Mouse (Mus musculus): ENCODE measurements around the gene Sebox. TPM values are rescaled to one million over a fixed set of nuclear protein-coding genes. Genes with fewer than 3 reads are reported as not detected.

The Sebox gene
- polyA plus RNA-seq, 1 experiment from 2014 or later: 0.09 TPM

- H3K27ac ChIP-seq: peak overlapping the region; percentile 90
- peak overlapping the region; percentile 94 for H3K4me2 ChIP-seq
- DNase-seq (no peak), ATAC-seq (ENCODE audit: low read depth) (no peak; the same call in 1 of the 2 replicates)
- under 1% methylated on average over 14 of the region's 14 CpGs for WGBS (ENCODE audit: insufficient replicate concordance)
- H3K9ac ChIP-seq: peak overlapping the region; percentile 94
- no peaks in the 10 kb centered on the region for H3K27me3 ChIP-seq
- peak overlapping the region; percentile 85 for H3K4me3 ChIP-seq (replicated peaks)
- H3K4me1 ChIP-seq (replicated peaks): peaks cover 43% of the 10 kb centered on the region
- H3K36me3 ChIP-seq: peaks cover 25% of the 10 kb centered on the region
- no peaks in the 10 kb centered on the region for H3K9me3 ChIP-seq (replicated peaks)
Observed at GRCm38 (mm10) chr11:78536690-78537084, 33.4 kb downstream of the Sebox start.

DNA sequence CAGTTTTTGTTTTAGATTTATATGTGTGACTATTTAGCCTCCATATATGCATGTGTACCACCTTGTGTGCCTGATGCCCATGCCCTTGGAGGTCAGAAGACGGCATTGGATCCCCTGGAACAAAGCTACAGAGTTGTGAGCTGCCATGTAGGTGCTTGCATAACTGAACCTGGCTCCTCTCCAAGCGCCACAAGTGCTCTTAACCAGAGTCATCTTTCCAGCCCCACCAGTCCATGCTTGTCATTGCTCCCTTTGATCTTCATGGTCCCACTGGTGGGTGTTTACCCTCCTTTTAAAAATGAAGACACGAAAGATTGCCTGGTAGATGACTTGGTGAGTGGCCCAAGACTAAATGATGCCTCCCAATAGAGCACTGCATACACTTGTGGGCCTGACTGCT is 37.1 kb downstream of the Sebox start:
- peak overlapping the region; percentile 27; the same call in 1 of the 2 replicates for H3K27ac ChIP-seq
- no peaks in the 10 kb centered on the region for H3K27me3 ChIP-seq
- H3K36me3 ChIP-seq: peaks cover 55% of the 10 kb centered on the region
- 76% methylated on average over 3 of the region's 3 CpGs for WGBS (ENCODE audit: insufficient replicate concordance)
- no peak overlapping the region for H3K9ac ChIP-seq
- DNase-seq (no peak), ATAC-seq (ENCODE audit: low read depth) (no peak)
- H3K4me2 ChIP-seq: no peak overlapping the region
- H3K4me1 ChIP-seq (replicated peaks): peaks cover 40% of the 10 kb centered on the region
- H3K4me3 ChIP-seq (replicated peaks): no peak overlapping the region
- no peaks in the 10 kb centered on the region for H3K9me3 ChIP-seq (replicated peaks)

DNA sequence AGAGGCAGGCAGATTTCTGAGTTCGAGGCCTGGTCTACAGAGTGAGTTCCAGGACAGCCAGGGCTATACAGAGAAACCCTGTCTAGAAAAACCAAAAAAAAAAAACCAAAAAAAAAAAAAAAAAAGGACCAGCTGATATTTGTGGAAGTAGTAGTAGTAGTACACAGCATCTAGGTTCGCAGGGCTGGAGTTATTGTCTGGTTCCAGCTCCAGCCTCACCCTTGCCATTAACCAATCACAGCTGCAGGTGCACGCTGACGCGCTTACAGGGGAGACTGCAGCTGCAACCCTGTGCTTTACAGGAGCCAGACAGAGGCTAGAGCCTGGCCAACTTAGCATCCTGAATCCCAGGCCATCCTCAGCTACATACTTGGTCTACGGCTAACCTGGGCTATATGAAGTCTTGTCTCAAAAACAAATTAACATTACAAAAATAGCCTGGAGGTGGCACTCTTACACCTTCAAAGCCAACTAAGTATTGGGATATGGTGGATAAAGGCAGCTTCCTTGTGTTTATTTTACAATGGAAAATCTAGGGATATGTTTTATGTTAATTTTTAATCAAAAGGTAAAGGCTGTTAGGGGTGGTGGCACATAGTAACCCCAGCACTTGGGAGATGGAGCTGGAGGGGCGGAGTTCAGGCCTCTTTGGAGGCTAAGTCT is 41.3 kb downstream of the Sebox start:
- DNase-seq (no peak), ATAC-seq (ENCODE audit: low read depth) (no peak)
- peaks cover 49% of the 10 kb centered on the region for H3K4me1 ChIP-seq (replicated peaks)
- no peak overlapping the region for H3K27ac ChIP-seq
- 85% methylated on average over 7 of the region's 7 CpGs for WGBS (ENCODE audit: insufficient replicate concordance)
- no peak overlapping the region for H3K4me3 ChIP-seq (replicated peaks)
- H3K27me3 ChIP-seq: no peaks in the 10 kb centered on the region
- H3K9ac ChIP-seq: no peak overlapping the region
- H3K4me2 ChIP-seq: no peak overlapping the region
- no peaks in the 10 kb centered on the region for H3K9me3 ChIP-seq (replicated peaks)
- H3K36me3 ChIP-seq: peaks cover 53% of the 10 kb centered on the region

GRCm38 (mm10) chr11:78545181-78545580 is 41.9 kb downstream of the Sebox start:
- H3K4me1 ChIP-seq (replicated peaks): peaks cover 55% of the 10 kb centered on the region
- H3K36me3 ChIP-seq: peaks cover 47% of the 10 kb centered on the region
- no peak for DNase-seq
- H3K9me3 ChIP-seq (replicated peaks): no peaks in the 10 kb centered on the region
- WGBS (ENCODE audit: insufficient replicate concordance): 35% methylated on average over 8 of the region's 8 CpGs
- H3K4me3 ChIP-seq (replicated peaks): no peak overlapping the region
- H3K27ac ChIP-seq: no peak overlapping the region
- no peak for ATAC-seq (ENCODE audit: low read depth)
- no peaks in the 10 kb centered on the region for H3K27me3 ChIP-seq
- no peak overlapping the region for H3K9ac ChIP-seq
- no peak overlapping the region for H3K4me2 ChIP-seq

DNA sequence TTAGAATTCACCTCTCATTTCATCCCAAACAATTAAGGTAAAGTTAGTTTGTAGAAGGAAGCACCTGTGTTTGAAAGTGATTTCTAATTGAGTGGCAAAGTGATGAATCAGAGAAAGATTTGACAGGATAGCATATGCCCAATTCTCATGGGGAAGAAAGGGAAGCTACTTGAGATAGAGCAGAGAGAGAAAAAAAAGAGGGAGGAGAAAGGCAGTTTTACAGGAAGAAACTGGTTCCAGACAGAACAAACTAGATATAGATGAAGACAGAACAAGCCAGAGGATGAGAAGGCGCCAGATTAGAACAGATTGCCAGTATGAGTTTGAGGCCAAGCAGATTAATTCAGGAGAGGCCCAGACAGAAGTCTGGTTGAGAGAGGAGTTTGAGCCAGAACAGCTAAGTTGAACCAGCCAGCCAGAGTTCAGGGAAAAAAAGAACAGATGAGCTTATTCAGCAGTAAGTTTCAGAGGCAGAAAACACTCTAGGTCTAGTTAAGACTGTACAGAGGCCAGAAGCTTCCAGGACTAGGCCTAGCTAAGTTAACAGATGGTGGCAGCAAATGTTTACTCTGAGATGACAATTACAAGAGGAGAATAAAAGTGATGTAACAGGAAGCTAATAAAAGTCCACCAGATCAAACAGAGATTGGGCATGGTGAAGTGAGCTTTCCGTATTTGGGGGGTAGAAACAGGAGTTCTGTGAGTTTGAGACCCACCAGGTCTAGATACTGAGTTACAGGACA is 44.6 kb downstream of the Sebox start:
- no peak overlapping the region for H3K27ac ChIP-seq
- H3K4me1 ChIP-seq (replicated peaks): peaks cover 57% of the 10 kb centered on the region
- H3K4me2 ChIP-seq: peak overlapping the region; percentile 91
- H3K9ac ChIP-seq: 0 out of 2 replicates have a peak overlapping the region, but pooled peaks have one; percentile 87
- no peaks in the 10 kb centered on the region for H3K9me3 ChIP-seq (replicated peaks)
- peaks cover 22% of the 10 kb centered on the region for H3K36me3 ChIP-seq
- H3K27me3 ChIP-seq: no peaks in the 10 kb centered on the region
- DNase-seq (no peak), ATAC-seq (ENCODE audit: low read depth) (no peak)
- H3K4me3 ChIP-seq (replicated peaks): no peak overlapping the region
- 59% methylated on average over 2 of the region's 2 CpGs for WGBS (ENCODE audit: insufficient replicate concordance)

- DNase-seq (no peak), ATAC-seq (ENCODE audit: low read depth) (no peak)
- Histone ChIP-seq H3K27ac (peak overlapping the region; percentile 83), H3K9me3 (replicated peaks) (0 out of 2 replicates have a peak, but pooled peaks cover 4% of the 10 kb centered on the region), H3K4me1 (replicated peaks) (peaks cover 56% of the 10 kb centered on the region), H3K36me3 (0 out of 2 replicates have a peak, but pooled peaks cover 9% of the 10 kb centered on the region), H3K9ac (peak overlapping the region; percentile 87), H3K4me2 (peak overlapping the region; percentile 91), H3K27me3 (no peaks in the 10 kb centered on the region), H3K4me3 (replicated peaks) (peak overlapping the region; percentile 82)
- WGBS (ENCODE audit: insufficient replicate concordance): 5% methylated on average over 5 of the region's 5 CpGs
Observed at GRCm38 (mm10) chr11:78549491-78549987, 46.3 kb downstream of the Sebox start.

DNA sequence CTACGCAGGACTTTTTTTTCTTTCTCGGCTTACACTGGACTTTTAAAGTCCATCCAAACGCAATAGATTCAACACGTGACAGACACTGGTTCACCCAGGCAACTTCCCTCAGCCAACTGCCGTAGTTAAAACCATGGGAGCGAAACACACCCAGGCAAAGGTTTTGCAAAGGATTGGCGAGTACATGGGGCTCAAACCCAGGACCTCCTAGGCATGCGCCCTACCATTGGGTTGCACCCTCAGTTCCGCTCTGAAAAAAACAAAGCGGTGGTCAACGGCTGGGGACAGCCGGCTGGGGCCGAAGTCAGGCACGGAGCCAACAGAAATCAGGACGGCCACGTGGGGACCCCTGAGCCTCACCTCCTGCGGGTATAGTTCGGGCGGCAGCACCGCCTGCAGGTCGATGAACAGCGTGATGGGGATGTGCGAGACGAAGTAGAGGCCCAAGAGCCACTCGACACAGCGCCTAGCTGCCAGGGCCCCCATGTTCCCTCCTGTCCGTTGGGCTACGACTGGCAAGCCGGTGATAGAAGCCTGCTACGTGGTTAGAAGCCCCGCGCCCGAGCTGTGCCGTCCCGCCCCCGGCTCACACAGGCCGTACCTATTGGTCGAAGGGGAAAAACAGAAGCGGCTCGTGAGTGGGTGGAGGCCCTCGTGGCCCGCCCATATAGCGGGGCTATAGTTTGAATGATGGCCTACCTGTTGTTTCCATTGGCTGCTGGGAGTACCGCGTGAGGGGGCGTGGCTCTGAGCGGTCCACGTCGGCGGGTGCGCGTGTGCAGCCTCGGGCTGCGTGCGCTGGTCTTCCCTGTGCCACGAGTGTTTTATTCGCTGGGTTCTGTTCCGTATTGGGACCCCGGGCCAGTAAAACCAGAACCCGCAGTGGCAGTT is 47.2 kb downstream of the Sebox start, which contains the start of gene Tmem97:
Tmem97 (minus strand) TSS at position 610 of the 891 bp plus-strand sequence.
- peak within 1 kb of the TSS; percentile 87 for H3K9ac ChIP-seq
- ATAC-seq (ENCODE audit: low read depth): peak; percentile 100

GRCm38 (mm10) chr11:78551059-78551398 is 47.8 kb downstream of the Sebox start:
- H3K27ac ChIP-seq: peak overlapping the region; percentile 6; the same call in 1 of the 2 replicates
- WGBS (ENCODE audit: insufficient replicate concordance): 25% methylated on average over 6 of the region's 6 CpGs

More for the DNA sequence above, 47.2 kb downstream of the Sebox start, which contains the start of gene Tmem97:
- Histone ChIP-seq H3K36me3 (0 out of 2 replicates have a peak, but pooled peaks cover 2% of the 10 kb centered on the region), H3K27me3 (no peaks in the 10 kb centered on the region), H3K4me3 (replicated peaks) (peak within 1 kb of the TSS; percentile 82), H3K4me1 (replicated peaks) (peaks cover 55% of the 10 kb centered on the region), H3K27ac (peak within 1 kb of the TSS; percentile 83), H3K9me3 (replicated peaks) (0 out of 2 replicates have a peak, but pooled peaks cover 4% of the 10 kb centered on the region), H3K4me2 (peak within 1 kb of the TSS; percentile 91)
- peak; percentile 94 for DNase-seq
- WGBS (ENCODE audit: insufficient replicate concordance): under 1% methylated on average over 60 of the region's 60 CpGs

More at GRCm38 (mm10) chr11:78551059-78551398, 47.8 kb downstream of the Sebox start:
- H3K4me2 ChIP-seq: peak overlapping the region; percentile 91
- ATAC-seq (ENCODE audit: low read depth) (0 out of 2 replicates have a peak, but pooled peaks have one; percentile 9), DNase-seq (no peak)
- peak overlapping the region; percentile 55 for H3K9ac ChIP-seq
- no peaks in the 10 kb centered on the region for H3K27me3 ChIP-seq
- peaks cover 57% of the 10 kb centered on the region for H3K4me1 ChIP-seq (replicated peaks)
- no peaks in the 10 kb centered on the region for H3K36me3 ChIP-seq
- H3K9me3 ChIP-seq (replicated peaks): 0 out of 2 replicates have a peak, but pooled peaks cover 4% of the 10 kb centered on the region
- peak overlapping the region; percentile 82 for H3K4me3 ChIP-seq (replicated peaks)
